Mouse (Mus musculus): ENCODE results near the gene Pirb.

Gene Pirb

DNA sequence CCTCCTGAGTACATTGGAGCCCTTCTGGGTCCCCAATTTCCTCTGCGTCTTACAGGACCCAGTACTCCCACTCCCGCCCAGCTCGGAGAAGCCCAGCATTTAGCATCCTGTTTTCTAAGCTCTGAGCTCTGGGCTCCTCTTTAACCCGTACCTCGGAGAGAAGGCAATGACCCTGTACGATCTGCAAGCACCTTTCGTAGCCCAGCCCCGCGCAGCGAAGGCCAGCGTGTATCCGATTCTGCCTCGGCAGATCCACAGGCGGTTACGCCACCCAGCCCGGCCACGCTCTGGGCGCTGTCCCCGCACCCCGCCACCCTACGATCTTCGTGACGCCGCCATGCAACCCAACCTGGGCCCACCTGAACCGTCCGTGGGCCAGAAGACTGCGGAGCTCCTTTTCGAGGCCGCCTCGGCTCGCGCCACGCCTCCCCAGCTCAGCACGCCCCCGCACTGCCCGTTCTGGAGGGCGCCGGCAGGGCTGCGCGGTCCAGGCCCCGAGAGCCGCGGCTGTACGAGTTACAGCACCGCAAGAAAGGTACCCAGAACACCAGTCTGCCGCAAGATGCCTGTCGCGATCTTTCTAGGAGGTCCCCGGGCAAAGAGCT, 27.7 kb downstream of the Pirb start, which contains the start of gene Tsen34:
TSS of gene Tsen34 (plus strand) at position 482 of the 605 bp plus-strand sequence.
- no peak for DNase-seq (ENCODE audit: low spot score in 2 of 2)

DNA sequence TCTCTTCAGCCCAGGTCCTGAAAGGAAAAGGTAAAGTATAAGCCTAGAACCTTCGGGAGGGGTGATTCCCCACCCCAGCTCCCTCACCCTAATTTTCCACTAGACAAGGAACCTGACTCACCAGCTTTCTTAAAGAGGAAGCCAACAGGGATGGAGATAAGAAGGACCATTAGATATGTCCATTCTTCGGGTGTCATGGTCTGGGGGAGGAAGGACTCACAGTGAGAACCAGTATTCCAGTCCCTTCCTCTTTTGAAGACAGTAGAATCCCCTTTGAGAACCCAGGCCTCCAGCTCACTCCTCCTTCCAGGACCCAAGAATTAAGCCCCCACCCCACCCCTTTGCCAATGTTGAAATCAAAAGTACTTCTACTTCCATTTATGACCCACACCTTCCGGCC, 28.3 kb downstream of the Pirb start:
- peak in 1 of 2 experiments; percentile 16 for DNase-seq (ENCODE audit: low spot score in 2 of 2)

DNA sequence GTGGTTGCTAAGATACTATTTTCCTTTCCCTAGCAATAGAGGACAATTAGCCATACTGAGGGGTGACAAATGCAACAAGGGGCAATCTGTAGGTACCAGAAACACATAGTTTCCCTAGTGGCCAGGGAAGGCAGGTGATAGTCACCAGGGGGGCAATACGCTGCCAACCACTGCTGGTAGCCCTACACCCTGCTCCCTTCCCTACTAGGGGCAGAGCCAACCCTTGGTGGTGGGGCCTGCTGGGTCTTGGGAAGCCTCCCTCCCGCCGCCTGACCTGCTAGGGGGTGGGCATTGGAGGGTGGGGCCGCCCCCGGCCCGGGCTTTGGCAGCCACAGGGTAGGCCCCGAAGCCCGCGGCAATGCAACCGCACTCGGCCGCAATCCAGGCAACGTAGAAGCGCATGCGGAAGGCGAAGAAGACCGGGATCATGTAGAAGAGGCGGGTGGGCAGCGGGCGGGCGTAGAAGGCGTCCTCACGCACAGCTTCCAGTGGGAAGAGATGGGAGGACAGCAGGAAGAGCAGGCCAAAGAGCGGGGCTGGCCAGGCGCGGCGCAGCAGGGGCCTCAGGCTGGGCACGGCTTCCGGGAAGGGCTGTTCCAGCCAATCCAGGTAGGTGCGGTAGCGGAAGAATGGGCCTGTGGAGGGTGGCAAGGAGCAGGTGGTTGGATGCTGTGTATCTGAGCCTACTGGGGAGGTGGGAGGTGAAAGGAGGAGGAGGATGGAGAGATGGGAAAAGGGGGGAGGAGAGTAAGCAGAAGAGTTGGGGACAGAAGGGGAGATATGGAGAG, 34.6 kb downstream of the Pirb start:
- DNase-seq (ENCODE audit: low spot score in 2 of 2) = no peak

DNA sequence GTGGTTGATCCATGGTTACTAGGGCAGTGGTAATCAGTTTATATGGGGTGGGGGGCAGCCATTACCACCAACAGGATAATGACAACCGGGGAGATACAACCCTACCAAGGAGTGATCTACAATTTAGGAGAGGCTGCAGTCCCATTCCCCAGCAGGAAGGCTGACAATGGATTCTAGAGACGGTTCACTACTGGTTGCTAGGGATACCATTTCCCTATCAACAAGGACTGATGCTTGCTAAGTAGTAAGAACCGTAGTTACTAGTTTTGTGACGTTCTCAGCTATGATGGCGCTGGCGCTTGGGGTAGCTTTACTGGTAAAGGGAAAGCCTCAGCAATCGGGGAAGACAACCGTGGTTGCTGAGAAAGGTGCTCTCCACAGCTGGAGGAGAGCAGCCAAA, 35.5 kb downstream of the Pirb start:
- no peak for DNase-seq (ENCODE audit: low spot score in 2 of 2)

DNA sequence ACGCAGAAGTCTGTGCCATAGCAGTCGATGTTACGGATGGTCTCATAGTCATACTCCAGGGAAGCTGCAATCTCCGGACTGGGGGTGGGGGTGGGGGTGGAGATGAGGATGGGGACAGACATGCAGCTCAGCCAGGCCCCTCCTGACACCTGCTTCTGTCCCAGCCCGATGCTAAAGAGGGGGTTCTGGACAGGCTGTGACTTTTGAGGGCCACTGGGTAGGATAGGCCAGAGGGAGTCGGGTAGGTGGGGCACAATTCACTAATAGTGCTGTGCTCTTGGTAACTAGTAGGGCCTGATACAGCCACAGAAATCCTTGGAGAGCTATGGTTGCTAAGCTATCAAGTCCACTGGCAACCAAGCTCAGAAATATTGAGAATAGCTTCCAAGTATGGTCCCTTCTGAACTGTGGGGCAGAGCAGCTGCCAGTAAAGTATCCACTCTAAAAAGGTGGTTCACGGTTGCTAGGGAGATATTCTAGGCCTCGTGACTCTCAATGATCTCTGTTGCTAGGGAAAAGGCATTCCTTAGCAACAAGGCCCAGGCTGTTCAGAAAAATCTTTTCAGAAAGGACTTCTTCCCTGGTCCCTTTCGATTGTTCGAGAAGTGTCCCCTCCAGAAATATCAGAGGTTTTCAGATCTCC, 36.2 kb downstream of the Pirb start:
- peak in 1 of 2 experiments; percentile 29 for DNase-seq (ENCODE audit: low spot score in 2 of 2)

DNA sequence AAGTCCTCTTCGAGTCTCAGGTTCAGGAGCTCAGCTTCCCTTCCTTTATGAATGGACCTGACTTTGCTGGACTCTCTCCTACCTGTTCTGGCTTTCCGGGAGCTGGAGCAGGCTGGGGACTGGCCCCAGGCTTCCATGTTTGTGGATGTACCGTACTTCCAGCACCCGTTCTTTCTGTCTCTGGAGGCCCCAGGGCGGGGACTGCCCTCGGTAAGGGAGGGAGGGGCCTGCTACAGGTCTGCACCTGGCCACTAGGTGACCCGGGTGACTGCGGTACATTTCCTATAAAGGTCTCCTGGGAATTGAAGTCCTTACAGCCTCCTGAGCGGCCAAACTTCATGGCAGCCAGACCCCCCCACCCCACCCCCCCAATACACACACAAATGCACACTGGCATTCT, 42.8 kb downstream of the Pirb start, which contains the start of gene Tmc4:
TSS of gene Tmc4 (minus strand) at position 212 of the 400 bp plus-strand sequence.
- DNase-seq (ENCODE audit: low spot score in 2 of 2) = no peak

DNA sequence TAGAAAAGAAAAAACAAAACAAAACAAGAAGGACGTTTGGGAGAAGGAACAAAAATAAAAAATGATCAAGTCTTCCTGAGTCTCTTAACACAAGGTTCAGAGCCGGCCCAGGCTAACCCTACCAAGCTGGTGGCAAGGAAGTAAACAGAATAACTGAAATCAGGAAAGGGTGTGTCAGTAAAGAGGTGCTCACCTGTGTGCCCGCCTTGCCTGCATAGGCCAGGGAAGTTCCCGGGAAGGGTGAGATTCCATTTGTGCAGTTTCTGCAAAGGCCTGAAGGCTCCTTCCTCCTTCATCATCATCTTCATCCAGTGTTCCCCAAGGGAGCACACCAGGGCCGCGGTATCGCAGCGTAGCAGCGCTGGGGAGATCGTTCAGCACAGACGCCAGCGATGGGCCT, 43.8 kb downstream of the Pirb start:
- DNase-seq (ENCODE audit: low spot score in 2 of 2) = no peak

DNA sequence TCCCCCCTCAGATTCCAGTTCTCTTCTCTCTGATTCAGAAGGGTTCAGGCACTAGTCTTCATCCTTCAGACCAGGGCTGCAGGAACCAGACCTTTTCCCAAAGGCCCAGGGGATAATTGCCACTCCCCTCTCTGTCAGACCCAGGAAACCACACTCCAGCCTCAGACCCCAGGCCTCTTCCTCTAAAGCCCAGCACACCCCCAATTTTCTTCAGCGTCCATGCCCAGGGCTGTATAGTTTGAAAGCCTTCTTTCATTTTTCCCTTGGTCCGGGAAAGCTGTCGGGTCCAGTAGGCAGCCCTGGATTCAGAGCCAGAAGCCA, 45.0 kb downstream of the Pirb start:
- no peak for DNase-seq (ENCODE audit: low spot score in 2 of 2)

DNA sequence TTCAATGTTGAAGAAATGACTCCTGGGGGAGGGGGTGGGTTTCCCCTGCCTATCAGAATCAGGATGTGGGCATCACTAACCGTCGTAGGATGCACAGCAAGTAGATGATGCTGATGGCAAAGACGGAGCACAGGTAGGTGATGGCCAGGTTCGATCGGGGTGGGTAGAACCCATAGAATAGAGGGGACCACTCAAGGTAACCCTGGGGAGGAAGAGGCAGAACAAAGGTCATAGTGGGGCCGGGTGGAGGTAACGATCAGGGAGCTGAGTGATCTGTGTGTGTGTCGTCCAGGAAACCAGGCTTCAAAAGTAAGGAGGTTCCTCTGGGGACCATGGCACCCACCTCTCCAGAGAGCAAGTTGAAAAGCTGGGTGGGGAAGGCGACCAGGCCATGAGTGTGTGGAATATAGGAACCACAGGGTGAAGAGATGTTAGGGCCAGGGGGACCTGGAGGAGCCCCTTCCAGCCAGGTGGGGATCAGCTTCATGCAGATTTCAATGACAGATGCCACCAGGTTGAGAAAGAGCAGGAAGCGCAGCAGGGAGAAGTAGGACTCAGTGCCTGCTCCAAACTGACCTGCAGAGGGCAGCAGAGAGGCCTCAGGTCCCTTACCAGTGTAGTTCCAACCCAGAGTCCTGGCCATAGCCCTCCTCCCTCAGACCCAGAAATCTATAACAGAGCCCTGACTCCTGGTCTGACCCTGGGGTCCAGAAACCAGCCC, 45.5 kb downstream of the Pirb start:
- peak; percentile 88 for DNase-seq (ENCODE audit: low spot score in 2 of 2)

DNA sequence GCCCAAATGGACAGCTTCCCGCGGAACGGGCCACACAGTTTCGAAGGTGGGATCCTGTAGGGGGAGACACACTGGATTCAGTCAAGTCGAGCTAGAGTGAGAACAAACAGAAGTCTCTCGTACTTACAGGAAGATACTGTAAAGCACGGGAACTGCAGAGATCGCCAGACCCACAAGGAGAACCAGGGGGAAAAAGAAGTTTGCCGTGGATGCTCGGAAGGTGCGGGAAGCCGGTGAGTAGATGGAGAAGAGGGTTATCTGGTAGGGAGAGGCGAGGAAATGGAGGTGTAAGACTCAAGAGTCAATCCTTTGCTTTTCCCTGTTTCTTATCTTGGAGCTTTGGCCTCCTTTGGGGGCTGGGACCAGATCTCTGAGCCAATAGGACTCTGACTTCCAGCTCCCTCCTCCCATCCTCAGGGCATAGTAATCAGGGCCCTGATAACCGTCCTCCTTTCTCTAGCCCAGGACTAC, 53.2 kb downstream of the Pirb start:
- DNase-seq (ENCODE audit: low spot score in 2 of 2) = no peak

DNA sequence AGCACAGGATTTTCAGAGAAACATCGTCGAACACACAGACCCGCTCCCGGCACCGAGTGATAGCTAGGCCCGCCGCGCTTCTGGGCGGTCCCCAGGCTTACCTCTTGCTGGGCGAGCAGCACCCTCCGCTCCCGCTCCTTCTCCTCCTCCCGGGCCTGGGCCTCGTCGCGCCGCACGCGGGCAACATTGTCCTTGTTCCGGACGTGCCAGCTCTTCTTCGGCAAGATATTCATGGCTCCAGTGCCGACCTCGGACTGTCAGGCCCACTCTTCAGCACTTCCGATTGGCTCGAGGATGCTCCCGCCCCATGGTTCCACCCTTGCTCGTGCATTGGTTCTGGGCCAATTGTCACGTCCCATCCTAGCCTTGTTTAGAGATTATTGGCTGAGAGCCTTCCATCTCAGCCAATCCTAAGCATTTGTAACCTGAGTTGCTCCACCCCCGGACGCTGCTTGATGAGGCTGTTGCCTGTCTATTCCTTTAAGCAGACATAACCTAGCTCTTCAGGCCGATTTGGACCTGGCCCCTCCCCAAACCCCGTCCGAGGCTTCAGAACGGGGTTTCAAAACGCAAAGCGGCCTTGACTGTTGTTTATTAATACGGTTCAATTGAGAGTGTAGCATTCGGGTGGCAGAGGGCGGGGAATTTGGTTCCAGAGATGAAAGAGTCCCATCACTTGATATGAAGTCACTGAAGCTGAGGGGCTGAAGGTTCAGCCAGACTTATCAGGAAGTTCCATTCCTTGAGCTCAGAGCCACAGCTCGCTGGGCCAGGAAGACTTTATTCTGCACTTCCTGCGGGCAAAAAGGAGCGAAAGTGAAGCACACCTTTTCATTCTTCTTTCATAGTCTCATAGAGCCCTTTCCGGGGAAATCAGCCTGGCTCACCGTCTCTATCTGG, 54.7 kb downstream of the Pirb start, which contains the start of gene Leng1:
TSS of gene Leng1 (minus strand) at position 626 of the 900 bp plus-strand sequence.
- DNase-seq (ENCODE audit: low spot score in 2 of 2) = peak; percentile 96 to 98

DNA sequence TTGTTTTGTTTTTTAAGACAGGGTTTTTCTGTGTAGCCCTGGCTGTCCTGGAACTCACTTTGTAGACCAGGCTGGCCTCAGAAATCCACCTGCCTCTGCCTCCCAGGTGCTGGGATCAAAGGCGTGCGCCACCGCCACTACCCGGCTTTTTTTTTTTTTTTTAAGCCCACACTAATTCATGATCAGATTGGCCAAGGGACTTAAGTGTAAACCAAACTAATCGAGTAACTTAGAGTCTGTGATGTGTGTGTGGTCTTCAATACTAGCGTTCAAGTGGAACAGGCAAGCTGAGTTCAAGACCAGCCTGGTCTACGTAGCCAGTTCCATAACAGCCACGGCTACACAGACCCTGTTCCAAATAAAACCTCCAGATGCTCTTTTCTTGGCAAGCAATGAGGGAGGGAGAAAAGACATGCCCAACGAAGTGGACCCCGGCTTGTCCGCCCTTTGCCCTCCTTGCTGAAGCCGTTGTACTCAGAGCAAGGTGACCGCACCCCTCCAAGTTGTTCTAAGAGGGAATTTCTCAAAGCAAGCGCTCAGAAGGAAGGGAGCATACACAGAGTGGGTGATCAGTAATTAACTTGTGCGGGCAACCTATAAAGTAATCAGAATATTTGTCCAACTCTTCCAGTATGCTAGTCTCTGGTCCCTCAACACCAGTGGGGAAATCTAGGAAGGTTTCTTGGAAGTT, 55.5 kb downstream of the Pirb start:
- DNase-seq (ENCODE audit: low spot score in 2 of 2) = no peak

All from right cerebral cortex, adult 2 months (tissue).